Mouse (Mus musculus) erythroblast, embryonic 14.5 days (primary cell): ENCODE results near the gene Mrps7.

Source experiments
- GATA1 ChIP-seq: IDR thresholded peaks from 2 replicates; pipeline ENCODE4 v1.6.1; 2012; ENCODE audit warnings: low read length, inconsistent platforms, mixed read lengths
- TAL1 ChIP-seq: IDR thresholded peaks from 3 replicates; pipeline ENCODE4 v1.6.1; 2012; ENCODE audit warnings: low read length, inconsistent platforms, mixed read lengths

- TF ChIP-seq GATA1 (no peak), TAL1 (no peak)
Observed at GRCm38 (mm10) chr11:115623487-115624070, 19.9 kb downstream of the Mrps7 start.
